Mouse (Mus musculus) liver, postnatal 0 days (tissue): ENCODE results near the gene Jarid2.
A peak's percentile ranks its signal among the peaks of the same experiment; 100 is the strongest.

Experiments used
- CTCF ChIP-seq: sonication (generic); IDR thresholded peaks from 2 replicates; pipeline ENCODE4 v1.5.1; 2016; ENCODE audit warnings: antibody characterized with exemption, low read depth
- EP300 ChIP-seq: IDR thresholded peaks from 2 replicates; pipeline ENCODE4 v1.6.1; 2016; ENCODE audit warnings: antibody characterized with exemption, low read depth, mild to moderate bottlenecking

- TF ChIP-seq CTCF (peak; percentile 22; the same call in 1 of the 2 replicates), EP300 (no peak)
These were observed 184.3 kb downstream of the Jarid2 start for GRCm38 (mm10) chr13:44913560-44913959.
